ENCODE assay signal across 9 mouse cellular contexts in genomic region chr3:55080055-55080454, GRCm38 (mm10). TPM values are rescaled to one million over a fixed set of nuclear protein-coding genes. Genes with fewer than 3 reads are reported as not detected.
DNase-seq lines count a peak whose midpoint lies in the region; ATAC-seq and TF ChIP-seq lines count a peak whose summit lies in the region.
"Had no signal": no experiment of that assay in that cellular context is flagged by ENCODE, and none has a peak within 500 bp of the region (broad histone marks: within the 10 kb centered on the region; RNA-seq: fewer than 3 reads in every experiment).

No protein-coding gene starts in this region.

- no peaks in the 10 kb centered on the region for H3K27me3 ChIP-seq in limb, embryonic 10.5 days (ENCODE audit: low read depth, poor library complexity, severe bottlenecking)
- H3K27me3 ChIP-seq in midbrain, embryonic 15.5 days (replicated peaks): no peaks in the 10 kb centered on the region
- H3K27me3 ChIP-seq: embryonic facial prominence, embryonic 13.5 days had no signal

- no peak for TF ChIP-seq POLR2A in cortical plate, adult 2 months (IDR thresholded peaks at IDR 0.05; ENCODE audit: extremely low read depth, insufficient read depth, low read length)

- no peaks in the 10 kb centered on the region for H3K4me1 ChIP-seq in cortical plate, adult 2 months (ENCODE audit: control insufficient read depth, insufficient read depth, low read length)
- H3K4me1 ChIP-seq in limb, embryonic 10.5 days: no peaks in the 10 kb centered on the region
- H3K4me1 ChIP-seq in midbrain, embryonic 15.5 days: no peaks in the 10 kb centered on the region
- H3K4me1 ChIP-seq: embryonic facial prominence, embryonic 13.5 days had no signal

- no peak overlapping the region for H3K27ac ChIP-seq in cortical plate, adult 2 months (ENCODE audit: insufficient read depth, low read length)
- H3K27ac ChIP-seq in limb, embryonic 10.5 days: no peak overlapping the region
- no peak overlapping the region for H3K27ac ChIP-seq in midbrain, embryonic 15.5 days
- H3K27ac ChIP-seq: embryonic facial prominence, embryonic 13.5 days had no signal

- WGBS in limb, embryonic 10.5 days: 20% methylated on average over 6 of the region's 6 CpGs
- 16% methylated on average over 6 of the region's 6 CpGs for WGBS in midbrain, embryonic 15.5 days

- 0 out of 2 replicates have a peak, but pooled peaks have one; percentile 55 for ATAC-seq in midbrain, embryonic 15.5 days (replicated peaks)

- peak; percentile 95 for DNase-seq in 3T3-L1 (ENCODE audit: low read depth, low spot score)
- peak; percentile 87 for DNase-seq in adipocyte (ENCODE audit: low spot score)
- peak; percentile 50 for DNase-seq in gastrocnemius, postnatal 25 days
- peak; percentile 62 to 76 for DNase-seq in kidney, adult 8-10 months
- DNase-seq in limb, embryonic 10.5 days (ENCODE audit: low spot score): peak; percentile 72
- DNase-seq in spleen, postnatal 36 days (ENCODE audit: low spot score in 2 of 2): peak; percentile 18 to 22

- no peak overlapping the region for H3K4me3 ChIP-seq in cortical plate, adult 2 months (ENCODE audit: insufficient read depth, low read length)
- H3K4me3 ChIP-seq in limb, embryonic 10.5 days: no peak overlapping the region
- H3K4me3 ChIP-seq in midbrain, embryonic 15.5 days: no peak overlapping the region
- H3K4me3 ChIP-seq: embryonic facial prominence, embryonic 13.5 days had no signal

- H3K9me3 ChIP-seq in limb, embryonic 10.5 days (replicated peaks): no peaks in the 10 kb centered on the region
- no peaks in the 10 kb centered on the region for H3K9me3 ChIP-seq in midbrain, embryonic 15.5 days
- H3K9me3 ChIP-seq: embryonic facial prominence, embryonic 13.5 days had no signal

- H3K9ac ChIP-seq in midbrain, embryonic 15.5 days: no peak overlapping the region
- H3K9ac ChIP-seq: embryonic facial prominence, embryonic 13.5 days had no signal

- H3K4me2 ChIP-seq in midbrain, embryonic 15.5 days: no peak overlapping the region
- H3K4me2 ChIP-seq: embryonic facial prominence, embryonic 13.5 days had no signal

- peak; percentile 97 for TF ChIP-seq CTCF in cortical plate, adult 2 months (IDR thresholded peaks at IDR 0.05; ENCODE audit: extremely low read depth, insufficient read depth, low read length)

- H3K36me3 ChIP-seq in limb, embryonic 10.5 days: no peaks in the 10 kb centered on the region
- no peaks in the 10 kb centered on the region for H3K36me3 ChIP-seq in midbrain, embryonic 15.5 days (replicated peaks)
- H3K36me3 ChIP-seq: embryonic facial prominence, embryonic 13.5 days had no signal

RNA-seq across cellular contexts. Expression of gene Ccna1, which starts 24.8 kb away (rescaled TPM):
- 1.8 and 2.8 TPM in 2 replicates for polyA plus RNA-seq in cortical plate, adult 2 months (2012; rRNA removed)
- total RNA-seq in gastrocnemius, postnatal 25 days (2021): not detected
- 0.85 and 2.6 TPM in 2 replicates for polyA plus RNA-seq in limb, embryonic 10.5 days (2016; fragmentation: Nextera tagmentation; extraction: Ambion mirVana)
- 2.5 TPM in 2 replicates for polyA plus RNA-seq in midbrain, embryonic 15.5 days (2015; fragmentation: Nextera tagmentation; extraction: Ambion mirVana)

RNA-seq across cellular contexts. Expression of gene Spg20, which starts 31.9 kb away (rescaled TPM):
- polyA plus RNA-seq in cortical plate, adult 2 months (2012; rRNA removed): 19.5 and 20.2 TPM in 2 replicates
- total RNA-seq in gastrocnemius, postnatal 25 days (2021): 10 to 100 TPM; 24.8 to 28.6 TPM
- 72.5 and 88.5 TPM in 2 replicates for polyA plus RNA-seq in limb, embryonic 10.5 days (2016; fragmentation: Nextera tagmentation; extraction: Ambion mirVana)
- polyA plus RNA-seq in midbrain, embryonic 15.5 days (2015; fragmentation: Nextera tagmentation; extraction: Ambion mirVana): 15.7 and 15.8 TPM in 2 replicates

RNA-seq across cellular contexts. Expression of gene Ccdc169, which starts 57.1 kb away (rescaled TPM):
- polyA plus RNA-seq in cortical plate, adult 2 months (2012; rRNA removed): 0.19 and 0.21 TPM in 2 replicates
- not detected for total RNA-seq in gastrocnemius, postnatal 25 days (2021)
- polyA plus RNA-seq in limb, embryonic 10.5 days (2016; fragmentation: Nextera tagmentation; extraction: Ambion mirVana): 0.06 and 0.08 TPM in 2 replicates
- 0.05 and 0.08 TPM in 2 replicates for polyA plus RNA-seq in midbrain, embryonic 15.5 days (2015; fragmentation: Nextera tagmentation; extraction: Ambion mirVana)

Comparison
In these comparisons a context has a peak if more than half of its experiments do, and no peak if none do; other contexts are left out.
1. DNase-seq: peak in every context shown above with its lines; median percentile 95 in 3T3-L1; 87 in adipocyte; 72 in limb, embryonic 10.5 days; 69 in kidney, adult 8-10 months; 50 in gastrocnemius, postnatal 25 days; 20 in spleen, postnatal 36 days.